Mouse (Mus musculus) hindbrain, embryonic 14.5 days (tissue): ENCODE results near the gene Opn5. TPM values are rescaled to one million over a fixed set of nuclear protein-coding genes. Genes with fewer than 3 reads are reported as not detected.

Experiments used
- ATAC-seq: fragments of 200-750 bp; cut with Nextera tagmentation; 2 replicates; pipeline ENCODE4 v1.8.0; 2017; ENCODE audit warnings: moderate number of reproducible peaks, mild to moderate bottlenecking, moderate TSS enrichment, moderate library complexity; ENCODE audit not compliant: low FRiP score
- DNase-seq: peaks from one replicate; pipeline ENCODE4 v3.0.0-alpha.2; 2015; ENCODE audit warnings: low spot score
- H3K27ac ChIP-seq: fragments of 300-500 bp; sonication (generic); 2 replicates; pipeline ENCODE4 v1.5.1; 2014; ENCODE audit warnings: mild to moderate bottlenecking, moderate library complexity
- H3K27me3 ChIP-seq: fragments of 300-500 bp; sonication (generic); 2 replicates; pipeline ENCODE4 v1.6.1; 2014; ENCODE audit warnings: mild to moderate bottlenecking, low read length, mixed read lengths; ENCODE audit not compliant: control insufficient read depth, insufficient read depth
- H3K36me3 ChIP-seq: fragments of 300-500 bp; sonication (generic); replicated peaks from 2 replicates; pipeline ENCODE4 v1.6.1; 2014; ENCODE audit not compliant: control insufficient read depth, insufficient read depth
- H3K4me1 ChIP-seq: fragments of 300-500 bp; sonication (generic); replicated peaks from 2 replicates; pipeline ENCODE4 v1.6.1; 2014; ENCODE audit warnings: antibody characterized with exemption, low read length, mixed read lengths; ENCODE audit not compliant: control insufficient read depth, insufficient read depth
- H3K4me2 ChIP-seq: fragments of 300-500 bp; sonication (generic); replicated peaks from 2 replicates; pipeline ENCODE4 v1.6.1; 2014; ENCODE audit warnings: mild to moderate bottlenecking, moderate library complexity
- H3K4me3 ChIP-seq: fragments of 300-500 bp; sonication (generic); replicated peaks from 2 replicates; pipeline ENCODE4 v1.5.1; 2014; ENCODE audit warnings: mild to moderate bottlenecking, low read length
- H3K9ac ChIP-seq: fragments of 300-500 bp; sonication (generic); 2 replicates; pipeline ENCODE4 v1.6.1; 2014
- H3K9me3 ChIP-seq: fragments of 300-500 bp; sonication (generic); 2 replicates; pipeline ENCODE4 v1.6.1; 2016; ENCODE audit warnings: low read length; ENCODE audit not compliant: control insufficient read depth
- WGBS: fragments of 180-500 bp; shearing (Covaris S2); extraction: QIAGEN DNeasy Blood & Tissue Kit; methylation state at CpG from one replicate; pipeline ENCODE4 v1.1.7; 2014; 5-methylcytosine and 5-hydroxymethylcytosine counted together
- polyA plus RNA-seq: library from polyadenylated mRNA; unstranded; fragments of >200 nt; fragmentation: Nextera tagmentation; extraction: Ambion mirVana; gene quantifications from 2 replicates; pipeline ENCODE4 v1.2.1, GENCODE M21; 2014

Opn5 gene
- polyA plus RNA-seq = not detected in 2 replicates

GRCm38 (mm10) chr17:42611295-42611694 is at the start of gene Opn5:
Gene Opn5 (minus strand): TSS chr17:42611395.
- Histone ChIP-seq H3K36me3 (no peaks in the 10 kb centered on the region), H3K9ac (no peak within 1 kb of the TSS), H3K4me2 (no peak within 1 kb of the TSS), H3K4me1 (no peaks in the 10 kb centered on the region; the same call in 1 of the 2 replicates), H3K4me3 (no peak within 1 kb of the TSS), H3K9me3 (no peaks in the 10 kb centered on the region), H3K27ac (no peak within 1 kb of the TSS), H3K27me3 (no peaks in the 10 kb centered on the region)
- no peak for ATAC-seq
- 85% methylated on average over 8 of the region's 8 CpGs for WGBS
- DNase-seq = no peak

- peak; percentile 91 for ATAC-seq
- Histone ChIP-seq H3K4me1 (no peaks in the 10 kb centered on the region), H3K36me3 (no peaks in the 10 kb centered on the region), H3K27me3 (no peaks in the 10 kb centered on the region), H3K9ac (no peak overlapping the region), H3K9me3 (no peaks in the 10 kb centered on the region), H3K4me2 (peak overlapping the region; percentile 38), H3K27ac (no peak overlapping the region), H3K4me3 (no peak overlapping the region)
- whole genome bisulfite sequencing = 23% methylated on average over 14 of the region's 14 CpGs
- DNase-seq = peak; percentile 80
Observed at GRCm38 (mm10) chr17:42658634-42659422, 47.6 kb upstream of the Opn5 start.

- H3K9me3 ChIP-seq = no peaks in the 10 kb centered on the region
- no peak overlapping the region for H3K9ac ChIP-seq
- H3K27ac ChIP-seq = no peak overlapping the region
- no peak overlapping the region for H3K4me3 ChIP-seq
- no peaks in the 10 kb centered on the region for H3K4me1 ChIP-seq
- ATAC-seq = no peak
- 88% methylated on average over 3 of the region's 3 CpGs for WGBS
- no peak overlapping the region for H3K4me2 ChIP-seq
- DNase-seq = no peak
- no peaks in the 10 kb centered on the region for H3K36me3 ChIP-seq
- H3K27me3 ChIP-seq = no peaks in the 10 kb centered on the region
Observed at GRCm38 (mm10) chr17:42643416-42643815, 32.2 kb upstream of the Opn5 start.

- H3K9me3 ChIP-seq = no peaks in the 10 kb centered on the region
- DNase-seq (no peak), ATAC-seq (no peak)
- no peak overlapping the region for H3K4me2 ChIP-seq
- H3K36me3 ChIP-seq = no peaks in the 10 kb centered on the region
- H3K9ac ChIP-seq = no peak overlapping the region
- H3K4me1 ChIP-seq = no peaks in the 10 kb centered on the region
- 91% methylated on average over 2 of the region's 2 CpGs for WGBS
- H3K4me3 ChIP-seq = no peak overlapping the region
- H3K27ac ChIP-seq = no peak overlapping the region
- no peaks in the 10 kb centered on the region for H3K27me3 ChIP-seq
Observed at GRCm38 (mm10) chr17:42630206-42630605, 19.0 kb upstream of the Opn5 start.

GRCm38 (mm10) chr17:42613043-42613737 is 2.0 kb upstream of the Opn5 start:
- ATAC-seq (peak; percentile 73; the same call in 1 of the 2 replicates), DNase-seq (peak; percentile 86)
- Histone ChIP-seq H3K9me3 (no peaks in the 10 kb centered on the region), H3K9ac (no peak overlapping the region), H3K27ac (no peak overlapping the region), H3K4me2 (no peak overlapping the region), H3K4me3 (no peak overlapping the region), H3K27me3 (no peaks in the 10 kb centered on the region), H3K36me3 (no peaks in the 10 kb centered on the region), H3K4me1 (no peaks in the 10 kb centered on the region; the same call in 1 of the 2 replicates)
- WGBS = 36% methylated on average over 6 of the region's 6 CpGs

- Histone ChIP-seq H3K27ac (no peak overlapping the region), H3K4me1 (no peaks in the 10 kb centered on the region; the same call in 1 of the 2 replicates), H3K36me3 (no peaks in the 10 kb centered on the region), H3K27me3 (no peaks in the 10 kb centered on the region), H3K4me3 (no peak overlapping the region), H3K9ac (no peak overlapping the region), H3K4me2 (no peak overlapping the region), H3K9me3 (no peaks in the 10 kb centered on the region)
- peak; percentile 23; the same call in 1 of the 2 replicates for ATAC-seq
- 27% methylated on average over 3 of the region's 3 CpGs for WGBS
- no peak for DNase-seq
Observed at GRCm38 (mm10) chr17:42608270-42608669, 2.9 kb downstream of the Opn5 start.

- Histone ChIP-seq H3K27me3 (no peaks in the 10 kb centered on the region), H3K4me1 (no peaks in the 10 kb centered on the region), H3K27ac (0 out of 2 replicates have a peak overlapping the region, but pooled peaks have one; percentile 32), H3K36me3 (no peaks in the 10 kb centered on the region), H3K4me2 (no peak overlapping the region), H3K4me3 (no peak overlapping the region), H3K9ac (no peak overlapping the region), H3K9me3 (no peaks in the 10 kb centered on the region)
- 28% methylated on average over 15 of the region's 15 CpGs for WGBS
- DNase-seq = peak; percentile 96
- ATAC-seq = peak; percentile 95
Observed at GRCm38 (mm10) chr17:42602829-42603784, 8.1 kb downstream of the Opn5 start.

- WGBS = 95% methylated on average over 1 of the region's 1 CpGs
- no peak overlapping the region for H3K9ac ChIP-seq
- no peak overlapping the region for H3K4me2 ChIP-seq
- H3K27ac ChIP-seq = no peak overlapping the region
- no peaks in the 10 kb centered on the region for H3K4me1 ChIP-seq
- H3K36me3 ChIP-seq = no peaks in the 10 kb centered on the region
- no peak for DNase-seq
- H3K27me3 ChIP-seq = no peaks in the 10 kb centered on the region
- ATAC-seq = no peak
- no peak overlapping the region for H3K4me3 ChIP-seq
- no peaks in the 10 kb centered on the region for H3K9me3 ChIP-seq
Observed at GRCm38 (mm10) chr17:42586486-42586885, 24.7 kb downstream of the Opn5 start.

- peak overlapping the region; percentile 29; the same call in 1 of the 2 replicates for H3K27ac ChIP-seq
- H3K9me3 ChIP-seq = no peaks in the 10 kb centered on the region
- H3K27me3 ChIP-seq = no peaks in the 10 kb centered on the region
- no peaks in the 10 kb centered on the region for H3K36me3 ChIP-seq
- ATAC-seq = no peak; the same call in 1 of the 2 replicates
- no peak overlapping the region for H3K4me2 ChIP-seq
- no peak overlapping the region for H3K9ac ChIP-seq
- H3K4me1 ChIP-seq = no peaks in the 10 kb centered on the region
- no peak overlapping the region for H3K4me3 ChIP-seq
- WGBS = 73% methylated on average over 2 of the region's 2 CpGs
- no peak for DNase-seq
Observed at GRCm38 (mm10) chr17:42583029-42583331, 28.2 kb downstream of the Opn5 start.
